Comparison of ENCODE assay signal across 17 mouse cellular contexts in genomic region chr19:10305640-10306039, GRCm38 (mm10). TPM values are rescaled to one million over a fixed set of nuclear protein-coding genes. Genes with fewer than 3 reads are reported as not detected.
DNase-seq lines count a peak whose midpoint lies in the region; ATAC-seq and TF ChIP-seq lines count a peak whose summit lies in the region.
"Had no signal": no experiment of that assay in that cellular context is flagged by ENCODE, and none has a peak within 500 bp of the region (broad histone marks: within the 10 kb centered on the region; RNA-seq: fewer than 3 reads in every experiment).

No protein-coding gene starts in this region.

- peak overlapping the region; percentile 96; the same call in 1 of the 2 replicates for H3K27ac ChIP-seq in layer of hippocampus, adult 2 months
- H3K27ac ChIP-seq: embryonic facial prominence, embryonic 13.5 days; hindbrain, embryonic 13.5 days; liver, embryonic 15.5 days had no signal

- peak; percentile 8 for DNase-seq in CD4-positive, CD25-positive, alpha-beta regulatory T cell, adult 2 months (ENCODE audit: low read depth, low spot score)
- DNase-seq in layer of hippocampus, adult 2 months (ENCODE audit: low spot score in 2 of 2) = peak in 1 of 2 experiments; percentile 8
- no peak for DNase-seq in layer of hippocampus, adult 9-10 months (ENCODE audit: low spot score)
- DNase-seq in 416B (ENCODE audit: low read depth) = peak; percentile 17
- no peak for DNase-seq in adrenal gland, postnatal 14 days
- no peak for DNase-seq in yolk sac, embryonic 10.5 days (ENCODE audit: low spot score)
- DNase-seq: adrenal gland, postnatal 10 days; cerebellum, postnatal 14 days; kidney, adult 18-20 months; lung, postnatal 10 days; midbrain, embryonic 14.5 days; retina, postnatal 1 day had no signal

- TF ChIP-seq CTCF in layer of hippocampus, adult 2 months (conservative IDR thresholded peaks at IDR 0.05) = no peak

- ATAC-seq in CD4-positive, CD25-positive, alpha-beta regulatory T cell, adult 4 months = no peak
- ATAC-seq in granulocyte monocyte progenitor cell, adult 5-6 weeks (replicated peaks; ENCODE audit: poor library complexity, severe bottlenecking) = peak; percentile 41

- H3K4me3 ChIP-seq in layer of hippocampus, adult 2 months = no peak overlapping the region

RNA-seq across cellular contexts. Expression of gene Dagla, which starts 1.0 kb away (rescaled TPM):
- not detected for polyA plus RNA-seq in CD4-positive, CD25-positive, alpha-beta regulatory T cell, adult 4 months (2017; shearing (Covaris generic))
- 100 to 1,000 TPM; 130 to 131 TPM for total RNA-seq in layer of hippocampus, adult 2 months (2021)
- total RNA-seq in granulocyte monocyte progenitor cell, adult 5-6 weeks (2014; fragmentation: Nextera tagmentation) = 0.26 TPM in 1 of 2 replicates, not detected in the other
- total RNA-seq in granulocyte monocyte progenitor cell, adult 5-6 weeks (2017) = not detected in 2 replicates
- total RNA-seq in adrenal gland, postnatal 14 days (2021) = 5.5 and 7.4 TPM in 2 replicates

Comparison
In these comparisons a context has a peak if more than half of its experiments do, and no peak if none do; other contexts are left out.
1. DNase-seq: peak in CD4-positive, CD25-positive, alpha-beta regulatory T cell, adult 2 months (single experiment) and 416B (single experiment); none in layer of hippocampus, adult 9-10 months (single experiment), adrenal gland, postnatal 14 days (single experiment) and yolk sac, embryonic 10.5 days (single experiment).
2. RNA of gene Dagla, which starts 1.0 kb away (total RNA-seq): 130 to 131 TPM in layer of hippocampus, adult 2 months; 5.5 to 7.4 TPM in adrenal gland, postnatal 14 days and 0.26 TPM in granulocyte monocyte progenitor cell, adult 5-6 weeks; every median in the first group is over 10 times any median in the second.